Mouse (Mus musculus) midbrain, embryonic 13.5 days (tissue): ENCODE results near the gene Fgd6. TPM values are rescaled to one million over a fixed set of nuclear protein-coding genes. Genes with fewer than 3 reads are reported as not detected.

Source experiments
- ATAC-seq: fragments of 200-750 bp; cut with Nextera tagmentation; 2 replicates; pipeline ENCODE4 v1.8.0; 2017; ENCODE audit warnings: mild to moderate bottlenecking, moderate TSS enrichment, moderate library complexity
- H3K27ac ChIP-seq: fragments of 300-500 bp; sonication (generic); 2 replicates; pipeline ENCODE4 v1.5.1; 2015; ENCODE audit warnings: inconsistent platforms, mild to moderate bottlenecking, moderate library complexity
- H3K27me3 ChIP-seq: fragments of 300-500 bp; sonication (generic); 2 replicates; pipeline ENCODE4 v1.6.1; 2015; ENCODE audit warnings: mild to moderate bottlenecking, inconsistent platforms
- H3K36me3 ChIP-seq: fragments of 300-500 bp; sonication (generic); 2 replicates; pipeline ENCODE4 v1.6.1; 2015; ENCODE audit warnings: mild to moderate bottlenecking, inconsistent platforms
- H3K4me1 ChIP-seq: fragments of 300-500 bp; sonication (generic); replicated peaks from 2 replicates; pipeline ENCODE4 v1.6.1; 2015; ENCODE audit warnings: inconsistent platforms
- H3K4me2 ChIP-seq: fragments of 300-500 bp; sonication (generic); replicated peaks from 2 replicates; pipeline ENCODE4 v1.6.1; 2015; ENCODE audit warnings: moderate library complexity, mild to moderate bottlenecking, inconsistent platforms
- H3K4me3 ChIP-seq: fragments of 300-500 bp; sonication (generic); replicated peaks from 2 replicates; pipeline ENCODE4 v1.5.1; 2015; ENCODE audit warnings: mild to moderate bottlenecking, inconsistent platforms
- H3K9ac ChIP-seq: fragments of 300-500 bp; sonication (generic); replicated peaks from 2 replicates; pipeline ENCODE4 v1.6.1; 2015; ENCODE audit warnings: mild to moderate bottlenecking, inconsistent platforms
- H3K9me3 ChIP-seq: fragments of 300-500 bp; sonication (generic); 2 replicates; pipeline ENCODE4 v1.6.1; 2016; ENCODE audit warnings: mild to moderate bottlenecking, inconsistent platforms
- WGBS: fragments of 180-500 bp; shearing (Covaris S2); methylation state at CpG from one replicate; pipeline ENCODE4 v1.1.7; 2015; 5-methylcytosine and 5-hydroxymethylcytosine counted together
- polyA plus RNA-seq: library from polyadenylated mRNA; unstranded; fragments of >200 nt; fragmentation: Nextera tagmentation; extraction: Ambion mirVana; gene quantifications from 2 replicates; pipeline ENCODE4 v1.2.1, GENCODE M21; 2015

Gene Fgd6
- polyA plus RNA-seq, 1 experiment from 2014 or later = 2.7 TPM

- WGBS = under 1% methylated on average over 59 of the region's 64 CpGs
- Histone ChIP-seq H3K36me3 (no peaks in the 10 kb centered on the region), H3K27me3 (no peaks in the 10 kb centered on the region), H3K9ac (peak within 1 kb of the TSS; percentile 92), H3K9me3 (no peaks in the 10 kb centered on the region), H3K4me3 (peak within 1 kb of the TSS; percentile 91), H3K4me1 (peaks cover 25% of the 10 kb centered on the region), H3K4me2 (peak within 1 kb of the TSS; percentile 57), H3K27ac (peak within 1 kb of the TSS; percentile 81)
- ATAC-seq = peak; percentile 95
These were observed 112.1 kb downstream of the Fgd6 start, which contains the start of gene Nr2c1 for GRCm38 (mm10) chr10:94147756-94148531. Gene Nr2c1, plus strand, starts transcription at chr10:94148023.

GRCm38 (mm10) chr10:94151488-94151887, 115.7 kb downstream of the Fgd6 start:
- Histone ChIP-seq H3K27ac (no peak overlapping the region), H3K27me3 (no peaks in the 10 kb centered on the region), H3K4me1 (peaks cover 25% of the 10 kb centered on the region), H3K36me3 (no peaks in the 10 kb centered on the region), H3K9me3 (no peaks in the 10 kb centered on the region), H3K4me3 (no peak overlapping the region), H3K4me2 (no peak overlapping the region), H3K9ac (no peak overlapping the region)
- WGBS = 91% methylated on average over 4 of the region's 4 CpGs
- no peak for ATAC-seq

- Histone ChIP-seq H3K27me3 (no peaks in the 10 kb centered on the region), H3K9me3 (no peaks in the 10 kb centered on the region), H3K4me1 (peaks cover 16% of the 10 kb centered on the region), H3K9ac (no peak overlapping the region), H3K36me3 (peaks cover 12% of the 10 kb centered on the region), H3K4me3 (no peak overlapping the region), H3K4me2 (no peak overlapping the region), H3K27ac (no peak overlapping the region)
- ATAC-seq = no peak
These were observed 118.0 kb downstream of the Fgd6 start for GRCm38 (mm10) chr10:94153841-94154240.

- Histone ChIP-seq H3K27me3 (no peaks in the 10 kb centered on the region), H3K4me3 (no peak overlapping the region), H3K9ac (no peak overlapping the region), H3K9me3 (no peaks in the 10 kb centered on the region), H3K36me3 (peaks cover 43% of the 10 kb centered on the region), H3K4me2 (no peak overlapping the region), H3K27ac (no peak overlapping the region), H3K4me1 (no peaks in the 10 kb centered on the region)
- WGBS = 90% methylated on average over 6 of the region's 6 CpGs
- ATAC-seq = no peak
These were observed 123.2 kb downstream of the Fgd6 start for GRCm38 (mm10) chr10:94158962-94159361.

GRCm38 (mm10) chr10:94159406-94159805, 123.6 kb downstream of the Fgd6 start:
- H3K4me3 ChIP-seq = no peak overlapping the region
- no peak overlapping the region for H3K27ac ChIP-seq
- H3K27me3 ChIP-seq = no peaks in the 10 kb centered on the region
- H3K4me1 ChIP-seq = no peaks in the 10 kb centered on the region
- H3K36me3 ChIP-seq = peaks cover 48% of the 10 kb centered on the region
- no peak overlapping the region for H3K4me2 ChIP-seq
- ATAC-seq = no peak
- H3K9me3 ChIP-seq = no peaks in the 10 kb centered on the region
- no peak overlapping the region for H3K9ac ChIP-seq
- WGBS = 89% methylated on average over 4 of the region's 4 CpGs

- Histone ChIP-seq H3K4me3 (no peak overlapping the region), H3K36me3 (peaks cover 59% of the 10 kb centered on the region), H3K4me2 (no peak overlapping the region), H3K9ac (no peak overlapping the region), H3K27ac (no peak overlapping the region), H3K4me1 (no peaks in the 10 kb centered on the region), H3K9me3 (no peaks in the 10 kb centered on the region), H3K27me3 (no peaks in the 10 kb centered on the region)
- 86% methylated on average over 5 of the region's 5 CpGs for WGBS
- no peak for ATAC-seq
These were observed 125.4 kb downstream of the Fgd6 start for GRCm38 (mm10) chr10:94161051-94161765.

GRCm38 (mm10) chr10:94162031-94162430, 126.2 kb downstream of the Fgd6 start:
- Histone ChIP-seq H3K9ac (no peak overlapping the region), H3K4me1 (no peaks in the 10 kb centered on the region; the same call in 1 of the 2 replicates), H3K9me3 (no peaks in the 10 kb centered on the region), H3K4me3 (no peak overlapping the region), H3K36me3 (peaks cover 64% of the 10 kb centered on the region), H3K27me3 (no peaks in the 10 kb centered on the region), H3K27ac (no peak overlapping the region), H3K4me2 (no peak overlapping the region)
- 94% methylated on average over 7 of the region's 7 CpGs for WGBS
- no peak for ATAC-seq

- H3K27ac ChIP-seq = no peak overlapping the region
- H3K4me3 ChIP-seq = no peak overlapping the region
- no peak overlapping the region for H3K4me2 ChIP-seq
- no peaks in the 10 kb centered on the region for H3K9me3 ChIP-seq
- ATAC-seq = no peak
- peaks cover 70% of the 10 kb centered on the region for H3K36me3 ChIP-seq
- no peaks in the 10 kb centered on the region; the same call in 1 of the 2 replicates for H3K4me1 ChIP-seq
- no peaks in the 10 kb centered on the region for H3K27me3 ChIP-seq
- WGBS = 82% methylated on average over 5 of the region's 5 CpGs
- no peak overlapping the region for H3K9ac ChIP-seq
These were observed 128.5 kb downstream of the Fgd6 start for GRCm38 (mm10) chr10:94164104-94164845.

GRCm38 (mm10) chr10:94165426-94165825, 129.6 kb downstream of the Fgd6 start:
- Histone ChIP-seq H3K27me3 (no peaks in the 10 kb centered on the region), H3K4me1 (no peaks in the 10 kb centered on the region; the same call in 1 of the 2 replicates), H3K36me3 (peaks cover 72% of the 10 kb centered on the region), H3K9me3 (no peaks in the 10 kb centered on the region), H3K9ac (no peak overlapping the region), H3K27ac (no peak overlapping the region), H3K4me2 (no peak overlapping the region), H3K4me3 (no peak overlapping the region)
- WGBS = 93% methylated on average over 16 of the region's 16 CpGs
- no peak for ATAC-seq

- Histone ChIP-seq H3K9me3 (no peaks in the 10 kb centered on the region), H3K9ac (no peak overlapping the region; the same call in 1 of the 2 replicates), H3K4me3 (no peak overlapping the region), H3K4me2 (no peak overlapping the region), H3K36me3 (peaks cover 64% of the 10 kb centered on the region), H3K27ac (no peak overlapping the region), H3K4me1 (peaks cover 9% of the 10 kb centered on the region), H3K27me3 (no peaks in the 10 kb centered on the region)
- ATAC-seq = no peak
- WGBS = 70% methylated on average over 11 of the region's 11 CpGs
These were observed 131.4 kb downstream of the Fgd6 start for GRCm38 (mm10) chr10:94167051-94167750.

GRCm38 (mm10) chr10:94171440-94172130, 135.8 kb downstream of the Fgd6 start:
- no peaks in the 10 kb centered on the region for H3K9me3 ChIP-seq
- peaks cover 24% of the 10 kb centered on the region for H3K4me1 ChIP-seq
- ATAC-seq = no peak; the same call in 1 of the 2 replicates
- peak overlapping the region; percentile 23; the same call in 1 of the 2 replicates for H3K4me2 ChIP-seq
- no peak overlapping the region for H3K9ac ChIP-seq
- 0 out of 2 replicates have a peak overlapping the region, but pooled peaks have one; percentile 2 for H3K4me3 ChIP-seq
- WGBS = 21% methylated on average over 12 of the region's 12 CpGs
- 0 out of 2 replicates have a peak overlapping the region, but pooled peaks have one; percentile 4 for H3K27ac ChIP-seq
- peaks cover 55% of the 10 kb centered on the region for H3K36me3 ChIP-seq
- no peaks in the 10 kb centered on the region for H3K27me3 ChIP-seq
